Mouse (Mus musculus) CD4-positive helper T cell, adult 2 months (primary cell): Measurements from ENCODE around the gene Rabgap1l.

ENCODE experiments used
- DNase-seq: peaks from one replicate; pipeline ENCODE4 v3.0.0-alpha.2; 2012; ENCODE audit warnings: low read depth, missing footprints, low spot score

The Rabgap1l gene

GRCm38 (mm10) chr1:160377337-160378336, 415.4 kb downstream of the Rabgap1l start:
- DNase-seq = peak; percentile 42

- no peak for DNase-seq
Measured at GRCm38 (mm10) chr1:160374490-160374889, 418.5 kb downstream of the Rabgap1l start.

GRCm38 (mm10) chr1:160373306-160373705, 419.7 kb downstream of the Rabgap1l start:
- DNase-seq = no peak

- no peak for DNase-seq
Measured at GRCm38 (mm10) chr1:160371696-160372095, 421.3 kb downstream of the Rabgap1l start.

GRCm38 (mm10) chr1:160370552-160370951, 422.5 kb downstream of the Rabgap1l start:
- no peak for DNase-seq

- DNase-seq = no peak
Measured at GRCm38 (mm10) chr1:160366615-160367014, 426.4 kb downstream of the Rabgap1l start.

- no peak for DNase-seq
Measured at GRCm38 (mm10) chr1:160357268-160357667, 435.7 kb downstream of the Rabgap1l start.

- DNase-seq = no peak
Measured at GRCm38 (mm10) chr1:160353732-160354455, 439.1 kb downstream of the Rabgap1l start.

GRCm38 (mm10) chr1:160352309-160352708, 440.7 kb downstream of the Rabgap1l start:
- no peak for DNase-seq

GRCm38 (mm10) chr1:160351880-160352234, 441.2 kb downstream of the Rabgap1l start:
- no peak for DNase-seq

- DNase-seq = no peak
Measured at GRCm38 (mm10) chr1:160351146-160351879, 441.7 kb downstream of the Rabgap1l start.

GRCm38 (mm10) chr1:160340653-160341052, 452.4 kb downstream of the Rabgap1l start:
- no peak for DNase-seq

- no peak for DNase-seq
Measured at GRCm38 (mm10) chr1:160339374-160339773, 453.6 kb downstream of the Rabgap1l start.

GRCm38 (mm10) chr1:160334791-160335190, 458.2 kb downstream of the Rabgap1l start:
- no peak for DNase-seq

- DNase-seq = no peak
Measured at GRCm38 (mm10) chr1:160330828-160331227, 462.2 kb downstream of the Rabgap1l start.

- no peak for DNase-seq
Measured at GRCm38 (mm10) chr1:160330222-160330621, 462.8 kb downstream of the Rabgap1l start.

GRCm38 (mm10) chr1:160329788-160330187, 463.2 kb downstream of the Rabgap1l start:
- no peak for DNase-seq

GRCm38 (mm10) chr1:160327531-160327930, 465.5 kb downstream of the Rabgap1l start:
- no peak for DNase-seq

GRCm38 (mm10) chr1:160325542-160325941, 467.5 kb downstream of the Rabgap1l start:
- peak; percentile 9 for DNase-seq

- DNase-seq = no peak
Measured at GRCm38 (mm10) chr1:160320690-160321089, 472.3 kb downstream of the Rabgap1l start.

- no peak for DNase-seq
Measured at GRCm38 (mm10) chr1:160318057-160318725, 474.8 kb downstream of the Rabgap1l start.
